Mouse (Mus musculus) adrenal gland, postnatal 14 days (tissue): ENCODE data around the gene Gm14147. TPM values are rescaled to one million over a fixed set of nuclear protein-coding genes. Genes with fewer than 3 reads are reported as not detected.
"Not testable (repeated sequence)": the region's sequence is repeated elsewhere in the genome, so short reads cannot be mapped to it uniquely, and the experiment has no call there.

Experiments used
- DNase-seq: peaks from one replicate; pipeline ENCODE4 v3.0.0; 2021; ENCODE audit warnings: mixed read lengths
- long read RNA-seq, 2 experiments: library from polyadenylated mRNA; stranded (forward); transcript quantifications; one replicate each; pipeline ENCODE4 v2.0.0; 2021
- total RNA-seq: library from RNA; stranded (reverse); gene quantifications from 2 replicates; pipeline ENCODE4 v1.2.3, GENCODE M21; 2021

Gene Gm14147
- not detected in 2 replicates for total RNA-seq
- long read RNA-seq, experiment 1 = 0 reads
- long read RNA-seq, experiment 2 = 0 reads

- DNase-seq = not testable (repeated sequence)
Observed at GRCm38 (mm10) chr2:151097945-151098344, at the start of gene Gm14147. Gene Gm14147 (plus strand): TSS chr2:151098245.

- no peak for DNase-seq
Observed at GRCm38 (mm10) chr2:151056637-151057036, 41.4 kb upstream of the Gm14147 start.

GRCm38 (mm10) chr2:151092250-151092649 lies 5.8 kb upstream of the Gm14147 start, which contains the start of gene Gm14151:
Gene Gm14151 (minus strand): TSS chr2:151092350.
- DNase-seq = not testable (repeated sequence)

Other genes with a start within 250 kb of the Gm14147 start
- 59.1 and 60.8 TPM in 2 replicates for gene Abhd12, start 193.5 kb upstream of the Gm14147 start, total RNA-seq
- gene Gins1, start 192.8 kb upstream of the Gm14147 start, total RNA-seq = 5.6 and 6.9 TPM in 2 replicates
- gene Ninl, start 58.9 kb upstream of the Gm14147 start, total RNA-seq = 18.9 and 21.8 TPM in 2 replicates
- gene Nanp, start 58.8 kb upstream of the Gm14147 start, total RNA-seq = 10.8 and 13.4 TPM in 2 replicates
- not detected in 2 replicates for gene Gm14151, start 5.9 kb upstream of the Gm14147 start, total RNA-seq